Mouse (Mus musculus) kidney, adult 2 months (tissue): ENCODE data around the gene Ltbp1. TPM values are rescaled to one million over a fixed set of nuclear protein-coding genes. Genes with fewer than 3 reads are reported as not detected.
A peak's percentile ranks its signal among the peaks of the same experiment; 100 is the strongest.

Experiments
- DNase-seq: peaks from one replicate; pipeline ENCODE4 v3.0.0; 2021
- H3K27ac ChIP-seq: fragments of 200-500 bp; 2 replicates; pipeline ENCODE4 v1.5.1; 2012; ENCODE audit warnings: low read depth, low read length, control low read depth, inconsistent platforms; ENCODE audit not compliant: insufficient read depth
- H3K27me3 ChIP-seq: fragments of 200-500 bp; replicated peaks from 2 replicates; pipeline ENCODE4 v1.6.1; 2012; ENCODE audit warnings: mild to moderate bottlenecking, moderate library complexity, low read length, inconsistent platforms; ENCODE audit not compliant: control insufficient read depth, insufficient read depth
- H3K36me3 ChIP-seq: fragments of 200-500 bp; 2 replicates; pipeline ENCODE4 v1.6.1; 2012; ENCODE audit warnings: mild to moderate bottlenecking, moderate library complexity, low read length, inconsistent platforms; ENCODE audit not compliant: control insufficient read depth, insufficient read depth
- H3K4me1 ChIP-seq: fragments of 200-500 bp; 2 replicates; pipeline ENCODE4 v1.6.1; 2011; ENCODE audit warnings: low read length; ENCODE audit not compliant: control insufficient read depth, insufficient read depth
- H3K4me3 ChIP-seq: fragments of 200-500 bp; 2 replicates; pipeline ENCODE4 v1.5.1; 2011; ENCODE audit warnings: mild to moderate bottlenecking, low read depth, low read length, control low read depth; ENCODE audit not compliant: insufficient read depth
- CTCF ChIP-seq: fragments of 200-500 bp; conservative IDR thresholded peaks from 2 replicates; pipeline ENCODE4 v1.5.1; 2011; ENCODE audit warnings: low read depth, mild to moderate bottlenecking, control low read depth, low read length, moderate library complexity, mixed read lengths; ENCODE audit not compliant: insufficient read depth, insufficient read length
- POLR2A ChIP-seq: fragments of 200-500 bp; IDR thresholded peaks from one replicate; pipeline ENCODE4 v1.6.1; 2011; ENCODE audit warnings: low read depth, low read length, control low read depth
- WGBS: fragments of 180-500 bp; shearing (Covaris S2); methylation state at CpG from one replicate; pipeline ENCODE4 v1.1.7; 2018; 5-methylcytosine and 5-hydroxymethylcytosine counted together
- polyA plus RNA-seq: library from polyadenylated mRNA; depleted of rRNA; stranded (reverse); fragments of >200 nt; gene quantifications from 2 replicates; pipeline ENCODE4 v1.2.3, GENCODE M21; 2012

The Ltbp1 gene
- polyA plus RNA-seq, 1 experiment: 10.2 TPM

DNA sequence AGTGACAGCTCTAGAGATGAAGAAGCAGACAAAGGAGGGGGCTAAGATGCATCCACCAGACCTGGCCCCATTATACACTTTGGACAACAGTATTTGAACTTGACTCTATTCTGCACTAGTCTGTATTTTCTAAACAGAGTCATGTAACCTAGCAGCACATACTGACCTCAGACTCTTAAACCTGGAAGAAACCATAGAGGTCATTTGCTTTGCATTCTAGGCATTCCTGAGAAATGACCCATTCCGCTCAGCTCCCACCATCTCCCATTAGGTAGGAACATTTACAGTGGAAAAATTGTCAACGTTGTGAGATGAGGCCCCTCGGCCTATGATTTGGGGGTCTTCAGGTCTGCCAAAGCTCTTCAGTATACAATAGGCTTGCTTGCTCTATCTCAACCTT is 238.8 kb downstream of the Ltbp1 start:
- no peak for DNase-seq
- H3K4me3 ChIP-seq: no peak overlapping the region
- TF ChIP-seq CTCF (no peak), POLR2A (no peak)
- H3K27ac ChIP-seq: no peak overlapping the region
- no peaks in the 10 kb centered on the region for H3K36me3 ChIP-seq
- no peaks in the 10 kb centered on the region for H3K27me3 ChIP-seq
- no peaks in the 10 kb centered on the region for H3K4me1 ChIP-seq
- WGBS: 65% methylated on average over 3 of the region's 3 CpGs

GRCm38 (mm10) chr17:75245085-75245484 is 239.7 kb downstream of the Ltbp1 start:
- peak; percentile 9 for DNase-seq

DNA sequence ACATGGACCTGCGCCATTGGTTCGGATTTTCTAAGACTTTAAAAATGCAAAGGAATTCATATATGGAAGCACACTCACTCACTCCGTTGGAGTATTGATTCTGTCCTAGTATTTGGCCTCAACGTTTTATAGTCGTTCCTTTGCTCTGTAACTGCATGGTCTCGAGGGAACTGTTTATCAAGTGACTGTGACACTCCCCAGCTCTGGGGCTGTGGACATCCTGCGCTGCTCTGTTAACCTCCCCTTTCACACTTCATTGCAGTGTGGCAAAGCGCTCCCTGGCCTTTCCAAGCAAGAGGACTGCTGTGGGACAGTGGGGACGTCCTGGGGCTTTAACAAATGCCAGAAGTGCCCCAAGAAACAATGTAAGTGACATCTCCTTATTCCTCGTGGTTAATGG is 243.3 kb downstream of the Ltbp1 start:
- Histone ChIP-seq H3K27me3 (no peaks in the 10 kb centered on the region), H3K4me3 (no peak overlapping the region), H3K27ac (no peak overlapping the region), H3K36me3 (no peaks in the 10 kb centered on the region), H3K4me1 (no peaks in the 10 kb centered on the region)
- no peak for DNase-seq
- TF ChIP-seq CTCF: no peak
- no peak for TF ChIP-seq POLR2A
- WGBS: 52% methylated on average over 10 of the region's 10 CpGs

More at GRCm38 (mm10) chr17:75245085-75245484, 239.7 kb downstream of the Ltbp1 start:
- H3K27me3 ChIP-seq: no peaks in the 10 kb centered on the region
- no peaks in the 10 kb centered on the region for H3K36me3 ChIP-seq
- no peak overlapping the region for H3K27ac ChIP-seq
- 90% methylated on average over 7 of the region's 7 CpGs for WGBS
- H3K4me3 ChIP-seq: no peak overlapping the region
- TF ChIP-seq POLR2A (no peak), CTCF (no peak)
- H3K4me1 ChIP-seq: no peaks in the 10 kb centered on the region

GRCm38 (mm10) chr17:75250571-75250970 is 245.2 kb downstream of the Ltbp1 start:
- Histone ChIP-seq H3K27ac (no peak overlapping the region), H3K36me3 (no peaks in the 10 kb centered on the region), H3K4me3 (no peak overlapping the region), H3K4me1 (no peaks in the 10 kb centered on the region), H3K27me3 (no peaks in the 10 kb centered on the region)
- TF ChIP-seq POLR2A (no peak), CTCF (no peak)
- DNase-seq: no peak
- 90% methylated on average over 6 of the region's 6 CpGs for WGBS

GRCm38 (mm10) chr17:75251094-75251493 is 245.7 kb downstream of the Ltbp1 start:
- H3K4me3 ChIP-seq: no peak overlapping the region
- TF ChIP-seq POLR2A: no peak
- no peak for TF ChIP-seq CTCF
- H3K27ac ChIP-seq: no peak overlapping the region
- no peaks in the 10 kb centered on the region for H3K27me3 ChIP-seq
- H3K4me1 ChIP-seq: no peaks in the 10 kb centered on the region
- WGBS: 89% methylated on average over 6 of the region's 6 CpGs
- DNase-seq: no peak
- no peaks in the 10 kb centered on the region for H3K36me3 ChIP-seq

GRCm38 (mm10) chr17:75252540-75252939 is 247.2 kb downstream of the Ltbp1 start:
- no peaks in the 10 kb centered on the region for H3K36me3 ChIP-seq
- no peaks in the 10 kb centered on the region for H3K4me1 ChIP-seq
- no peak overlapping the region for H3K27ac ChIP-seq
- no peaks in the 10 kb centered on the region for H3K27me3 ChIP-seq
- WGBS: 96% methylated on average over 5 of the region's 5 CpGs
- no peak for DNase-seq
- H3K4me3 ChIP-seq: no peak overlapping the region
- TF ChIP-seq CTCF: no peak
- TF ChIP-seq POLR2A: no peak

DNA sequence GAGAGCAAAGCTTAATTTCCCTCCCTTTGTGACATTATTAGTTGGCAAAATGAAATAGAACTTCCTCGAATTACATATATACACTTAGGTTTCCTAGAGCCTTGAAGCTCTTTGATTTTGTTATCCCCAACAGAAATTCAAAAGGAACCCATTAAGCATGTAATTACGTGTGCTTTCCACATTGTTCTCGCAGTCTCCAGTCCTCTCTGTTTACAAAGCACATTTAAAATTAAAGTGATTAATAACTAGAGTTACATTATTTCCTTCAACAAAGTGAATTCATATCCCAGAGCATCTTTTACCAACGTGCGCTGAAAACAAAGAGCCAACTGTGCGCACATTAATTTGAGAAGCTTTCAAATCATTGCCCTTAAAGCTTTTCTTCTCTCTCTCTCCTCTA is 249.5 kb downstream of the Ltbp1 start:
- 84% methylated on average over 6 of the region's 6 CpGs for whole genome bisulfite sequencing
- no peak for DNase-seq
- no peaks in the 10 kb centered on the region for H3K36me3 ChIP-seq
- no peak for TF ChIP-seq CTCF
- no peak for TF ChIP-seq POLR2A
- no peak overlapping the region for H3K4me3 ChIP-seq
- H3K27ac ChIP-seq: no peak overlapping the region
- H3K27me3 ChIP-seq: no peaks in the 10 kb centered on the region
- no peaks in the 10 kb centered on the region for H3K4me1 ChIP-seq

- TF ChIP-seq CTCF: no peak
- no peak for TF ChIP-seq POLR2A
- Histone ChIP-seq H3K27ac (no peak overlapping the region), H3K4me1 (no peaks in the 10 kb centered on the region), H3K36me3 (no peaks in the 10 kb centered on the region), H3K4me3 (no peak overlapping the region), H3K27me3 (no peaks in the 10 kb centered on the region)
- WGBS: 62% methylated on average over 1 of the region's 1 CpGs
- no peak for DNase-seq
Measured at GRCm38 (mm10) chr17:75255967-75256366, 250.6 kb downstream of the Ltbp1 start.
